Comparison of ENCODE assay signal across 8 mouse cellular contexts in genomic region chr13:106947583-106947982, GRCm38 (mm10). TPM values are rescaled to one million over a fixed set of nuclear protein-coding genes. Genes with fewer than 3 reads are reported as not detected.
DNase-seq lines count a peak whose midpoint lies in the region; ATAC-seq and TF ChIP-seq lines count a peak whose summit lies in the region.

No protein-coding gene starts in this region.

- peaks cover 11% of the 10 kb centered on the region for H3K4me1 ChIP-seq in kidney, embryonic 16.5 days (ENCODE audit: insufficient read depth, low read length)
- peaks cover 16% of the 10 kb centered on the region for H3K4me1 ChIP-seq in embryonic facial prominence, embryonic 10.5 days
- peaks cover 10% of the 10 kb centered on the region; the same call in 1 of the 2 replicates for H3K4me1 ChIP-seq in hindbrain, postnatal 0 days (ENCODE audit: insufficient read depth, low read length)
- H3K4me1 ChIP-seq in midbrain, postnatal 0 days (ENCODE audit: insufficient read depth, low read length): peaks cover 6% of the 10 kb centered on the region; the same call in 1 of the 2 replicates

- H3K9me3 ChIP-seq in kidney, embryonic 16.5 days (ENCODE audit: low read length): no peaks in the 10 kb centered on the region
- H3K9me3 ChIP-seq in embryonic facial prominence, embryonic 10.5 days: no peaks in the 10 kb centered on the region
- H3K9me3 ChIP-seq in hindbrain, postnatal 0 days (ENCODE audit: low read length): no peaks in the 10 kb centered on the region
- no peaks in the 10 kb centered on the region for H3K9me3 ChIP-seq in midbrain, postnatal 0 days (ENCODE audit: low read length)

- H3K27me3 ChIP-seq in kidney, embryonic 16.5 days (ENCODE audit: insufficient read depth, low read length): no peaks in the 10 kb centered on the region
- H3K27me3 ChIP-seq in embryonic facial prominence, embryonic 10.5 days (replicated peaks; ENCODE audit: low read depth, poor library complexity, severe bottlenecking): no peaks in the 10 kb centered on the region
- H3K27me3 ChIP-seq in hindbrain, postnatal 0 days (ENCODE audit: insufficient read depth, low read length): no peaks in the 10 kb centered on the region
- H3K27me3 ChIP-seq in midbrain, postnatal 0 days (ENCODE audit: insufficient read depth, low read length): no peaks in the 10 kb centered on the region

- TF ChIP-seq CTCF in hindbrain, postnatal 0 days (IDR thresholded peaks at IDR 0.05; ENCODE audit: low read depth): no peak
- no peak for TF ChIP-seq CTCF in midbrain, postnatal 0 days (IDR thresholded peaks at IDR 0.05)

- H3K36me3 ChIP-seq in kidney, embryonic 16.5 days (ENCODE audit: insufficient read depth, low read length): peaks cover 20% of the 10 kb centered on the region
- H3K36me3 ChIP-seq in embryonic facial prominence, embryonic 10.5 days (replicated peaks): peaks cover 38% of the 10 kb centered on the region
- H3K36me3 ChIP-seq in hindbrain, postnatal 0 days (ENCODE audit: insufficient read depth, low read length): peaks cover 16% of the 10 kb centered on the region; the same call in 1 of the 2 replicates
- peaks cover 17% of the 10 kb centered on the region; the same call in 1 of the 2 replicates for H3K36me3 ChIP-seq in midbrain, postnatal 0 days (ENCODE audit: insufficient read depth, low read length)

- peak overlapping the region; percentile 97 for H3K4me3 ChIP-seq in kidney, embryonic 16.5 days (ENCODE audit: low read length)
- H3K4me3 ChIP-seq in embryonic facial prominence, embryonic 10.5 days: peak overlapping the region; percentile 90
- peak overlapping the region; percentile 75 for H3K4me3 ChIP-seq in hindbrain, postnatal 0 days (ENCODE audit: low read length)
- H3K4me3 ChIP-seq in midbrain, postnatal 0 days (ENCODE audit: low read depth, low read length): peak overlapping the region; percentile 92

- H3K4me2 ChIP-seq in kidney, embryonic 16.5 days (replicated peaks; ENCODE audit: low read depth, low read length): peak overlapping the region; percentile 74
- H3K4me2 ChIP-seq in hindbrain, postnatal 0 days (ENCODE audit: low read depth, low read length): peak overlapping the region; percentile 75
- peak overlapping the region; percentile 68 for H3K4me2 ChIP-seq in midbrain, postnatal 0 days (ENCODE audit: low read depth, low read length, poor library complexity, severe bottlenecking)

- WGBS in kidney, embryonic 16.5 days: 5% methylated on average over 6 of the region's 6 CpGs
- WGBS in embryonic facial prominence, embryonic 10.5 days: 4% methylated on average over 6 of the region's 6 CpGs
- WGBS in hindbrain, postnatal 0 days: 5% methylated on average over 6 of the region's 6 CpGs
- WGBS in midbrain, postnatal 0 days: 4% methylated on average over 6 of the region's 6 CpGs

- H3K9ac ChIP-seq in kidney, embryonic 16.5 days (replicated peaks; ENCODE audit: low read length): peak overlapping the region; percentile 92
- peak overlapping the region; percentile 74 for H3K9ac ChIP-seq in hindbrain, postnatal 0 days (replicated peaks; ENCODE audit: low read length)
- H3K9ac ChIP-seq in midbrain, postnatal 0 days (replicated peaks; ENCODE audit: low read length, poor library complexity, severe bottlenecking): peak overlapping the region; percentile 90

- ATAC-seq in kidney, embryonic 16.5 days (ENCODE audit: low FRiP score, low TSS enrichment): no peak
- ATAC-seq in hindbrain, postnatal 0 days: no peak
- peak; percentile 2; the same call in 1 of the 2 replicates for ATAC-seq in midbrain, postnatal 0 days (ENCODE audit: low FRiP score)

- no peak overlapping the region for H3K27ac ChIP-seq in kidney, embryonic 16.5 days (ENCODE audit: low read length)
- peak overlapping the region; percentile 89 for H3K27ac ChIP-seq in embryonic facial prominence, embryonic 10.5 days (replicated peaks)
- peak overlapping the region; percentile 82; the same call in 1 of the 2 replicates for H3K27ac ChIP-seq in hindbrain, postnatal 0 days
- peak overlapping the region; percentile 69 for H3K27ac ChIP-seq in midbrain, postnatal 0 days (ENCODE audit: low read depth, low read length)

- DNase-seq in kidney, adult 11 months: no peak
- DNase-seq in embryonic facial prominence, embryonic 10.5 days (ENCODE audit: low spot score): no peak
- no peak for DNase-seq in hindbrain, postnatal 0 days (ENCODE audit: low spot score)
- DNase-seq in midbrain, postnatal 0 days (ENCODE audit: low spot score): no peak
- no peak for DNase-seq in adrenal gland, adult 18-20 months (ENCODE audit: low spot score in 2 of 2)
- no peak for DNase-seq in ovary, postnatal 36 days (ENCODE audit: low spot score)
- no peak for DNase-seq in urinary bladder, postnatal 10 days (ENCODE audit: low spot score)

RNA-seq across cellular contexts. Expression of gene Dimt1, which starts 0.7 kb away (rescaled TPM):
- 39.9 and 40.1 TPM in 2 replicates for polyA plus RNA-seq in kidney, embryonic 16.5 days (2015; fragmentation: Nextera tagmentation; extraction: Ambion mirVana)
- 46.9 and 51.7 TPM in 2 replicates for polyA plus RNA-seq in embryonic facial prominence, embryonic 10.5 days (2016; fragmentation: Nextera tagmentation; extraction: Ambion mirVana)
- 10.6 and 14.4 TPM in 2 replicates for total RNA-seq in hindbrain, postnatal 0 days (2014; rRNA removed)
- polyA plus RNA-seq in hindbrain, postnatal 0 days (2015; fragmentation: Nextera tagmentation; extraction: Ambion mirVana): 29.9 and 31.1 TPM in 2 replicates
- total RNA-seq in midbrain, postnatal 0 days (2014; rRNA removed): 16.0 and 23.4 TPM in 2 replicates
- polyA plus RNA-seq in midbrain, postnatal 0 days (2015; fragmentation: Nextera tagmentation; extraction: Ambion mirVana): 29.7 TPM in 2 replicates
- 10 to 100 TPM; 10.7 to 17.2 TPM for total RNA-seq in adrenal gland, adult 18-20 months (2021)

RNA-seq across cellular contexts. Expression of gene Ipo11, which starts 10.8 kb away (rescaled TPM):
- 78.2 and 79.0 TPM in 2 replicates for polyA plus RNA-seq in kidney, embryonic 16.5 days (2015; fragmentation: Nextera tagmentation; extraction: Ambion mirVana)
- 83.6 and 94.9 TPM in 2 replicates for polyA plus RNA-seq in embryonic facial prominence, embryonic 10.5 days (2016; fragmentation: Nextera tagmentation; extraction: Ambion mirVana)
- total RNA-seq in hindbrain, postnatal 0 days (2014; rRNA removed): 46.7 and 58.0 TPM in 2 replicates
- 32.9 and 33.9 TPM in 2 replicates for polyA plus RNA-seq in hindbrain, postnatal 0 days (2015; fragmentation: Nextera tagmentation; extraction: Ambion mirVana)
- 47.0 and 60.2 TPM in 2 replicates for total RNA-seq in midbrain, postnatal 0 days (2014; rRNA removed)
- polyA plus RNA-seq in midbrain, postnatal 0 days (2015; fragmentation: Nextera tagmentation; extraction: Ambion mirVana): 30.2 and 33.6 TPM in 2 replicates
- 10 to 100 TPM; 31.9 to 36.7 TPM for total RNA-seq in adrenal gland, adult 18-20 months (2021)
